Mouse (Mus musculus) retina, embryonic 14.5 days (tissue): Measurements from ENCODE around the gene Bcl2l12.

Experiments
- DNase-seq: peaks from one replicate; pipeline ENCODE4 v3.0.0-alpha.2; 2015; ENCODE audit warnings: low spot score

The Bcl2l12 gene

GRCm38 (mm10) chr7:44959281-44959680 is 39.2 kb downstream of the Bcl2l12 start:
- no peak for DNase-seq

GRCm38 (mm10) chr7:44958208-44958607 is 40.3 kb downstream of the Bcl2l12 start:
- peak; percentile 69 for DNase-seq

- DNase-seq, result no peak
Measured at GRCm38 (mm10) chr7:44957183-44957835, 41.2 kb downstream of the Bcl2l12 start.

GRCm38 (mm10) chr7:44956266-44956665 is 42.2 kb downstream of the Bcl2l12 start:
- DNase-seq, result peak; percentile 24

- DNase-seq, result peak; percentile 39
Measured at GRCm38 (mm10) chr7:44955628-44956027, 42.9 kb downstream of the Bcl2l12 start.

GRCm38 (mm10) chr7:44954091-44954885 is 44.2 kb downstream of the Bcl2l12 start:
- no peak for DNase-seq

- DNase-seq, result no peak
Measured at GRCm38 (mm10) chr7:44953561-44953960, 45.0 kb downstream of the Bcl2l12 start.

- peak; percentile 92 for DNase-seq
Measured at GRCm38 (mm10) chr7:44952611-44953306, 45.8 kb downstream of the Bcl2l12 start.

GRCm38 (mm10) chr7:44951960-44952359 is 46.6 kb downstream of the Bcl2l12 start:
- peak; percentile 61 for DNase-seq

GRCm38 (mm10) chr7:44949922-44950321 is 48.6 kb downstream of the Bcl2l12 start:
- no peak for DNase-seq

- no peak for DNase-seq
Measured at GRCm38 (mm10) chr7:44942904-44943303, 55.6 kb downstream of the Bcl2l12 start, which contains the start of gene Tsks. Gene Tsks (plus strand): TSS chr7:44943204.
